Mouse (Mus musculus) kidney, postnatal 4 days (tissue): Measurements from ENCODE around the gene Gm3373.
"Not testable (repeated sequence)": the region's sequence is repeated elsewhere in the genome, so short reads cannot be mapped to it uniquely, and the experiment has no call there.

Source experiments
- DNase-seq, 2 experiments: peaks; one replicate each; pipeline ENCODE4 v3.0.0; 2021; ENCODE audit warnings: mixed read lengths in 2 of 2

The Gm3373 gene

DNA sequence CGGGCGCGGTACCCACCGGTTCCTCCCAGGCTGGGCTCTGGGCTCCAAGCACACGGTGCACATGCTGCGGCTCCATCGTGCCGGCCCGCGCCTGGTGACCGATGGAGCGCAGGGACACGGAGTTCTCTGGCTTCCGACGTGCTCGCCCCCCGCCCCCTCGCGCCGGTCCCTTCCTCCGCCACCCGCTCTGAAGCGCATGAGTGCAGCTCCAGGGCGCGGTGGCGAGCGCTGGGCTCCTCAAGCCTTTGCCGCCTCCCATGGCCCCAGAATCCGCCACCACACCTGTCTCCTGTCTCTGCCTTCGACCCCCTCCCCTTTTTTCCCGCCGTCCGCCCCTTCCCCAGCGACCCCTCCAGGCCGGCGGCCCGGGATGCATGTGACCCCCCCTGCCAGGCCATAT, at the start of gene Gm3373:
Gene Gm3373 (minus strand): TSS at position 101 of the 400 bp plus-strand sequence.
- DNase-seq = not testable (repeated sequence)

- DNase-seq = not testable (repeated sequence)
Observed at GRCm38 (mm10) chr14:5687357-5687756, 54.0 kb downstream of the Gm3373 start, which contains the start of gene Gm9603. Gene Gm9603 (minus strand): TSS chr14:5687457.
